Mouse (Mus musculus) embryonic fibroblast, embryonic 13.5 days (primary cell): ENCODE measurements around the gene Thrb.

Source experiments
- CTCF ChIP-seq: IDR thresholded peaks from 2 replicates; pipeline ENCODE4 v1.5.1; 2011; ENCODE audit warnings: mild to moderate bottlenecking, control low read depth, low read length, moderate library complexity, borderline replicate concordance; ENCODE audit not compliant: insufficient read depth
- POLR2A ChIP-seq: IDR thresholded peaks from 2 replicates; pipeline ENCODE4 v1.6.1; 2011; ENCODE audit warnings: low read depth, mild to moderate bottlenecking, control low read depth, low read length, moderate library complexity

- TF ChIP-seq POLR2A: no peak
- no peak for TF ChIP-seq CTCF
Observed at GRCm38 (mm10) chr14:17742902-17743712, 83.0 kb downstream of the Thrb start.
